Mouse (Mus musculus) hindbrain, postnatal 0 days (tissue): ENCODE data around the gene Gm6657. TPM values are rescaled to one million over a fixed set of nuclear protein-coding genes. Genes with fewer than 3 reads are reported as not detected.

Experiments
- ATAC-seq: fragments of 200-750 bp; cut with Nextera tagmentation; 2 replicates; pipeline ENCODE4 v1.8.0; 2017; ENCODE audit warnings: mild to moderate bottlenecking, moderate TSS enrichment, moderate library complexity
- DNase-seq: peaks from one replicate; pipeline ENCODE4 v3.0.0-alpha.2; 2015; ENCODE audit warnings: low spot score
- H3K27ac ChIP-seq: fragments of 300-500 bp; sonication (generic); 2 replicates; pipeline ENCODE4 v1.5.1; 2014; ENCODE audit warnings: mild to moderate bottlenecking
- H3K27me3 ChIP-seq: fragments of 300-500 bp; sonication (generic); 2 replicates; pipeline ENCODE4 v1.6.1; 2014; ENCODE audit warnings: low read length, mixed read lengths; ENCODE audit not compliant: insufficient read depth
- H3K36me3 ChIP-seq: fragments of 300-500 bp; sonication (generic); 2 replicates; pipeline ENCODE4 v1.6.1; 2014; ENCODE audit warnings: low read length, mixed read lengths; ENCODE audit not compliant: insufficient read depth
- H3K4me1 ChIP-seq: fragments of 300-500 bp; sonication (generic); 2 replicates; pipeline ENCODE4 v1.6.1; 2014; ENCODE audit warnings: antibody characterized with exemption, low read length, mixed read lengths; ENCODE audit not compliant: insufficient read depth
- H3K4me2 ChIP-seq: fragments of 300-500 bp; sonication (generic); 2 replicates; pipeline ENCODE4 v1.6.1; 2014; ENCODE audit warnings: low read depth, mild to moderate bottlenecking, low read length, moderate library complexity, mixed read lengths
- H3K4me3 ChIP-seq: fragments of 300-500 bp; sonication (generic); 2 replicates; pipeline ENCODE4 v1.5.1; 2014; ENCODE audit warnings: low read length
- H3K9ac ChIP-seq: fragments of 300-500 bp; sonication (generic); replicated peaks from 2 replicates; pipeline ENCODE4 v1.6.1; 2014; ENCODE audit warnings: mild to moderate bottlenecking, low read length, moderate library complexity, mixed read lengths
- H3K9me3 ChIP-seq: fragments of 300-500 bp; sonication (generic); 2 replicates; pipeline ENCODE4 v1.6.1; 2016; ENCODE audit warnings: low read length, mixed read lengths
- CTCF ChIP-seq: IDR thresholded peaks from 2 replicates; pipeline ENCODE4 v1.5.1; 2016; ENCODE audit warnings: antibody characterized with exemption, control low read depth, low read depth
- polyA plus RNA-seq: library from polyadenylated mRNA; unstranded; fragments of >200 nt; fragmentation: Nextera tagmentation; extraction: Ambion mirVana; gene quantifications from 2 replicates; pipeline ENCODE4 v1.2.1, GENCODE M21; 2015
- total RNA-seq: library from RNA; depleted of rRNA; stranded (reverse); fragments of >200 nt; gene quantifications from 2 replicates; pipeline ENCODE4 v1.2.3, GENCODE M21; 2014; rRNA removed

The Gm6657 gene
- total and polyA plus RNA-seq, 2 experiments from 2014 or later = not detected

DNA sequence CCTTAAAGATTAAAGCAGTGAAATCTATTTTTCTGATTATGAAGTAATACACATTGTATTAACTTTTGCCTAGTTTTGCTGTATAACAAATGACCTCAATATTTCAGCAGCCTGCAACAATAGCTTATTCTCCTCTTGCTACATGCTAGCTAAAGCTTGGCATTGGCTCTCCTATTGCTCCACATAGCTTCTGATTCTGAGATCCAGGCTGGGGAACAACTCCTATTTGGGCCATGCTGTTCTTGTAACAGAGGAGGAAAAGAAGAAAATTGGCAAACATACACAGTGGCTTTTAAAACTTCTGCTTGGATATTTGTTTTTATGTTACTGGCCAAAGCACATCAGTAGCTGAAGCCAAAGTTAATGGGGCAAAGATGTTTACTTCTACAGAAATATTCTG is 55.1 kb downstream of the Gm6657 start:
- H3K27me3 ChIP-seq = no peaks in the 10 kb centered on the region
- H3K4me3 ChIP-seq = no peak overlapping the region
- H3K4me2 ChIP-seq = no peak overlapping the region
- H3K4me1 ChIP-seq = peaks cover 3% of the 10 kb centered on the region; the same call in 1 of the 2 replicates
- ATAC-seq (no peak), DNase-seq (no peak)
- H3K9me3 ChIP-seq = no peaks in the 10 kb centered on the region
- H3K9ac ChIP-seq = no peak overlapping the region
- H3K27ac ChIP-seq = no peak overlapping the region
- no peaks in the 10 kb centered on the region for H3K36me3 ChIP-seq
- TF ChIP-seq CTCF = no peak

Other genes with a start within 250 kb of the Gm6657 start
- 66.4 and 68.8 TPM in 2 replicates for gene Gphn, start 32.1 kb downstream of the Gm6657 start, total RNA-seq
- 55.4 and 56.6 TPM in 2 replicates for gene Gphn, start 32.1 kb downstream of the Gm6657 start, polyA plus RNA-seq